Mouse (Mus musculus) CH12.LX (cell line): ENCODE results near the gene Capn3.

ENCODE experiments used
- CHD1 ChIP-seq: IDR thresholded peaks from 2 replicates; pipeline ENCODE4 v1.6.1; 2012; ENCODE audit warnings: low read depth, low read length, improper control_type of control experiment, inconsistent platforms
- CTCF ChIP-seq, 2 experiments: IDR thresholded peaks in 1 of 2; conservative IDR thresholded peaks in 1 of 2; 2 replicates each; pipeline ENCODE4 v1.5.1; 2011 to 2012; ENCODE audit warnings: low read depth in 2 of 2, low read length in 2 of 2, improper control_type of control experiment in 1 of 2, inconsistent platforms in 1 of 2, mild to moderate bottlenecking in 1 of 2, moderate library complexity in 1 of 2
- MAFK ChIP-seq: IDR thresholded peaks from 2 replicates; pipeline ENCODE4 v1.6.1; 2011; ENCODE audit warnings: low read length, improper control_type of control experiment; ENCODE audit not compliant: insufficient replicate concordance
- NRF1 ChIP-seq: IDR thresholded peaks from 2 replicates; pipeline ENCODE4 v1.6.1; 2014; ENCODE audit warnings: low read depth, mild to moderate bottlenecking, inconsistent platforms, low read length, improper control_type of control experiment, moderate library complexity
- POLR2A ChIP-seq: IDR thresholded peaks from 2 replicates; pipeline ENCODE4 v1.6.1; 2011; ENCODE audit warnings: low read depth, mild to moderate bottlenecking, improper control_type of control experiment, low read length
- RAD21 ChIP-seq: IDR thresholded peaks from 2 replicates; pipeline ENCODE4 v1.6.1; 2011; ENCODE audit warnings: low read depth, mild to moderate bottlenecking, low read length, improper control_type of control experiment, moderate library complexity

GRCm38 (mm10) chr2:120503094-120503493, 47.3 kb downstream of the Capn3 start:
- TF ChIP-seq CTCF (conservative IDR thresholded peaks at IDR 0.05 in 1 of 2, IDR thresholded peaks at IDR 0.05 in 1 of 2; ENCODE audit: low read depth in 2 of 2, low read length in 2 of 2) (no peak), MAFK (no peak), POLR2A (no peak), CHD1 (no peak), RAD21 (no peak), NRF1 (no peak)
